Mouse (Mus musculus) heart, embryonic 15.5 days (tissue): ENCODE results near the gene Cend1. TPM values are rescaled to one million over a fixed set of nuclear protein-coding genes. Genes with fewer than 3 reads are reported as not detected.

Experiments
- ATAC-seq: fragments of 200-750 bp; cut with Nextera tagmentation; replicated peaks from 2 replicates; pipeline ENCODE4 v1.8.0; 2017; ENCODE audit warnings: low read depth, moderate TSS enrichment; ENCODE audit not compliant: insufficient number of reproducible peaks, insufficient read depth, low FRiP score
- H3K27ac ChIP-seq: fragments of 300-500 bp; sonication (generic); 2 replicates; pipeline ENCODE4 v1.5.1; 2015; ENCODE audit warnings: mild to moderate bottlenecking, inconsistent platforms
- H3K27me3 ChIP-seq: fragments of 300-500 bp; sonication (generic); 2 replicates; pipeline ENCODE4 v1.6.1; 2015; ENCODE audit warnings: inconsistent platforms
- H3K36me3 ChIP-seq: fragments of 300-500 bp; sonication (generic); 2 replicates; pipeline ENCODE4 v1.6.1; 2015; ENCODE audit warnings: mild to moderate bottlenecking, inconsistent platforms
- H3K4me1 ChIP-seq: fragments of 300-500 bp; sonication (generic); replicated peaks from 2 replicates; pipeline ENCODE4 v1.6.1; 2015; ENCODE audit warnings: inconsistent platforms
- H3K4me2 ChIP-seq: fragments of 300-500 bp; sonication (generic); 2 replicates; pipeline ENCODE4 v1.6.1; 2015; ENCODE audit warnings: inconsistent platforms, mild to moderate bottlenecking, moderate library complexity
- H3K4me3 ChIP-seq: fragments of 300-500 bp; sonication (generic); 2 replicates; pipeline ENCODE4 v1.5.1; 2015; ENCODE audit warnings: mild to moderate bottlenecking, inconsistent platforms
- H3K9ac ChIP-seq: fragments of 300-500 bp; sonication (generic); 2 replicates; pipeline ENCODE4 v1.6.1; 2015; ENCODE audit warnings: mild to moderate bottlenecking, inconsistent platforms
- H3K9me3 ChIP-seq: fragments of 300-500 bp; sonication (generic); replicated peaks from 2 replicates; pipeline ENCODE4 v1.6.1; 2016; ENCODE audit warnings: inconsistent platforms
- WGBS: fragments of 180-500 bp; shearing (Covaris S2); methylation state at CpG from one replicate; pipeline ENCODE4 v1.1.7; 2015; ENCODE audit warnings: mixed read lengths; 5-methylcytosine and 5-hydroxymethylcytosine counted together
- polyA plus RNA-seq: library from polyadenylated mRNA; unstranded; fragments of >200 nt; fragmentation: Nextera tagmentation; extraction: Ambion mirVana; gene quantifications from 2 replicates; pipeline ENCODE4 v1.2.1, GENCODE M21; 2015

Cend1 gene
- polyA plus RNA-seq: 4.5 and 5.2 TPM in 2 replicates

DNA sequence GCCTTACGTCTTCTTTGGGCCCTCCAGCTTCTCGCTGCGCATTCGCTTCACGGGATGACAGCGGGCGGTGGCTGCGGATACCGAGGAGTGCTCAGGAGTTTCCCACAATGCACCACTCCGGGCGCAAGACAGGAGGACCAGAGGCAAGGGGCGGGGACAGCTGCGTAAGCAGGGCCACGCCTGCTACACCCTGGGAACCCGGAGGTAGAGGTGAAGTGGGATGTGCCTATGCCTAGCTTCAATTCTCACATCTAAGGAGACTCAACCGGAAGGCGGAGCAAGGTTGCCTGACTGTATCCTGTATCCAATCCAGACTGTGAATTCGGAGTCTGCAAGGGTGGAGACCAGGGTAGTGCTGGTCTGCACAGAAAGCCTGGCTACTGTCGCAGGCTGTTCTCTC, at the start of gene Cend1:
Cend1 (minus strand) TSS at position 182 of the 400 bp plus-strand sequence.
- ATAC-seq: no peak; the same call in 1 of the 2 replicates
- 0 out of 2 replicates have a peak within 1 kb of the TSS, but pooled peaks have one; percentile 27 for H3K9ac ChIP-seq
- no peaks in the 10 kb centered on the region for H3K27me3 ChIP-seq
- peak within 1 kb of the TSS; percentile 29 for H3K4me3 ChIP-seq
- peak within 1 kb of the TSS; percentile 54 for H3K4me2 ChIP-seq
- peaks cover 8% of the 10 kb centered on the region for H3K36me3 ChIP-seq
- H3K27ac ChIP-seq: peak within 1 kb of the TSS; percentile 55
- H3K4me1 ChIP-seq: peaks cover 36% of the 10 kb centered on the region
- 3% methylated on average over 19 of the region's 19 CpGs for WGBS
- no peaks in the 10 kb centered on the region for H3K9me3 ChIP-seq

DNA sequence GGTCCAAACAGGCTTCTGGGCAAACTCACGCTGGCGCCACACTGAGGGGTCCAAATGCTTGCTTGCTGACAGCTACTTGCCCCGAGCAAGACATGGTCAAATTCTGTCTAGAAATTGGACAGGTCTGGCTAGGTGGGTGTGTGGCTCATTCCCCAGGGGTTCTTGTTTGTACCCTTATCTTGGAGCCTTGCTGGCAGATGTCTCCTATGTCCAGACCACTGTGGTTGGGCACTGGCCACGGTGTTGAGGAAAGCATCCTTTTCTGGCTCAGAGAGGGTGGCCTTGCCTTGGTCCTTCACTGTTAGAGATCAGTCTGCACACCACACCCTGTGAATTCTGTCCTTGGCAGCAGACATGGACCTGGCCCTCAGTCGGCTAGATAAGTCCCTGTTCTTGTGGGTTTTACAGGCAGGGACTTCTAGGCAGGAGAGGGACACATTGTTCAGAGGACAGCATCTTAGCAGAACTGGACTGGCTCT, 49.0 kb upstream of the Cend1 start:
- Histone ChIP-seq H3K4me2 (peak overlapping the region; percentile 98), H3K4me1 (peaks cover 74% of the 10 kb centered on the region), H3K27ac (peak overlapping the region; percentile 99), H3K36me3 (no peaks in the 10 kb centered on the region), H3K4me3 (no peak overlapping the region), H3K9me3 (no peaks in the 10 kb centered on the region), H3K9ac (peak overlapping the region; percentile 11; the same call in 1 of the 2 replicates), H3K27me3 (no peaks in the 10 kb centered on the region)
- no peak for ATAC-seq
- 48% methylated on average over 5 of the region's 5 CpGs for WGBS

DNA sequence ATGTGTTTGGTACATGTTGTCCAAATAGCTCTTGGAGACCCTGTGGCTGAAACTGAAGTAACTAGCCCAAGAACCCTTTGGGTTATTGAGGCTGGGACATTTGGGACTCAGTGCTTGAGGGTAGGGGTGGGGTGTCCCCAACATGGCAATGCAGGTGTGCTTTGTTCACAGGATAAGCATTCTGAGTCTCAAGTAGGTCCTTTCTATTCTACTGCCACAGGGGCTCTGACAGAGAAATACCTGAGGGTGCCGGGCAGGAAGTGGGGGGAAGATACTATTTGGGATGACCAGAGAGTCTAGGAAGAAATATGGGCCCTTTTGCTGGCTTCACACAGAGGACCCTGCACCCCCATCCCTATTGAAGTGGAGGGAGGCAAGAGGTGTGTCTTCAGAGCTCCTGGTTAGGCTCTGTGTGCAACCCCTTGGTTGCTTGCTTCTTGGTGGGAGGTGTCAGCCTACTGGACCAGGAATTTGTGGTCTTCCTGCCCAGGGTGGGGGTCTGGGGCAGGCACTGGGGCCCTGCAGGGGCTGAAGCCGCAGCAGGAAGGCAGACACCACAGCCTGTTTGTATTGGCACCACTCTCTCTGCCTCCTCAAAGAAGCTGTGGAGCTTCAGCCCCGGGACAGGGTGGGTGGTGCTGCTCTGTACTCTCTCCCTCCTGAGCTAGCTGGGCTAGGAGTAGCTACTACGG, 48.4 kb upstream of the Cend1 start:
- Histone ChIP-seq H3K4me3 (peak overlapping the region; percentile 95; the same call in 1 of the 2 replicates), H3K9ac (peak overlapping the region; percentile 11; the same call in 1 of the 2 replicates), H3K27ac (peak overlapping the region; percentile 99), H3K4me2 (peak overlapping the region; percentile 98), H3K9me3 (no peaks in the 10 kb centered on the region), H3K36me3 (peaks cover 2% of the 10 kb centered on the region), H3K4me1 (peaks cover 72% of the 10 kb centered on the region), H3K27me3 (no peaks in the 10 kb centered on the region)
- 32% methylated on average over 4 of the region's 4 CpGs for WGBS
- no peak for ATAC-seq

DNA sequence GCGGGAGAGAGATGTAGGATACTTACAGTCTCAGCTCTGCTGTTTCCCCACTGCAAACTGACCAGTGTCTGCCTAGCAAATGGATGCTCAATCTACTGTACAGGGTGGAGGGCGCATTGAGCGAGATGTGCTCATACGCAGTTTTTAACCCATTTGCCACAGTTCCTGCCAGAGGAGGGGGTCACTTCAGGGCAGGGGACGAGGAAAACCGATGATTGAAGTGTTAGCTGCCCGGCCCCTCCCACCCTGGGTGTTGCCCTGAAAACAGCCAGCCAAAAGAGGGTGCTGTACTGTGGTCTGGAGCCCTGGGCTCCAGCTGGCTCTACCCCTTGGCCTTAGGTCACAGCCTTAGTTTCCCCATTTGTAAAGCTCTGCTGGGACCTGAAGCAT, 47.7 kb upstream of the Cend1 start:
- H3K4me2 ChIP-seq: peak overlapping the region; percentile 98
- peak overlapping the region; percentile 95 for H3K4me3 ChIP-seq
- 9% methylated on average over 7 of the region's 7 CpGs for WGBS
- H3K36me3 ChIP-seq: peaks cover 10% of the 10 kb centered on the region
- H3K9ac ChIP-seq: peak overlapping the region; percentile 43
- no peaks in the 10 kb centered on the region for H3K9me3 ChIP-seq
- H3K4me1 ChIP-seq: peaks cover 66% of the 10 kb centered on the region
- H3K27me3 ChIP-seq: no peaks in the 10 kb centered on the region
- ATAC-seq: no peak
- peak overlapping the region; percentile 99 for H3K27ac ChIP-seq

DNA sequence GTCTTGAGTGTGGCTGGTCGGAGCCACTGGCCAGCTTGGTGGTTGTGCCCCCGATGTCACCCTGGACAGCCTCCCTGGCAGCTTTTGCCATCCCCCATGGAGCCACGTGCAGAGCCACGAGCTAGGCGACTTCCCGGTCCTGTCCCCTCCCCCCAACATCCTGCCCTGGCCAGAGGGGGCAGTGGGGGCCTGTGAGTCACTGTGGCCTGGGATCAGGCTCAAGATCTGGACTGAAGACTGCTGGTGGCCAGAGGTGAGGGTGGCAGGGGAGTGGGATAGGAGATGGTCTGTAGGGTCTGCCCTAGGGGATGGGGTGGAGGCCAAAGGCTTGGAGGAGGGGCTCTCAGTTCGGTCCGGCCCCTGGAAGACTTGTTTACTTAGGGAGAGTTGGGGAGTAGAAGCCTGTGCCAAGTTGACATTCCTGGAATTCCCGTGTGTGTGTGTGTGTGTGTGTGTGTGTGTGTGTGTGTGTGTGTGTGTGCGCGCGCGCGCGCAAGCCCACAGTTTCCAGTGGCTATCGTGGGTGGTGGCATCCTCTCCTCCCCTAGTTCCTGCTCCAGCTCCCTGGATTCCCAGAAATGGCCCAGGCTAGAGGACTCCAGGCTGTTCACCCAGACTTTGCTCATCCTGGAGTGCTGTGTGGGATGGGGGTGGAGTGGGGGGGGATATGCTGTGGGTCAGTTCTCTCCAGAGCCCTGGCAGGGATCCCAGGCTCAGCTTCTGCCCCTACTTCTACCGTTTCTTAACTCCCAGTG, 47.1 kb upstream of the Cend1 start:
- Histone ChIP-seq H3K9me3 (no peaks in the 10 kb centered on the region), H3K4me2 (peak overlapping the region; percentile 98), H3K4me3 (peak overlapping the region; percentile 95), H3K36me3 (peaks cover 12% of the 10 kb centered on the region), H3K27ac (peak overlapping the region; percentile 99), H3K27me3 (no peaks in the 10 kb centered on the region), H3K4me1 (peaks cover 60% of the 10 kb centered on the region), H3K9ac (peak overlapping the region; percentile 75)
- ATAC-seq: peak; percentile 65
- under 1% methylated on average over 11 of the region's 17 CpGs for WGBS

DNA sequence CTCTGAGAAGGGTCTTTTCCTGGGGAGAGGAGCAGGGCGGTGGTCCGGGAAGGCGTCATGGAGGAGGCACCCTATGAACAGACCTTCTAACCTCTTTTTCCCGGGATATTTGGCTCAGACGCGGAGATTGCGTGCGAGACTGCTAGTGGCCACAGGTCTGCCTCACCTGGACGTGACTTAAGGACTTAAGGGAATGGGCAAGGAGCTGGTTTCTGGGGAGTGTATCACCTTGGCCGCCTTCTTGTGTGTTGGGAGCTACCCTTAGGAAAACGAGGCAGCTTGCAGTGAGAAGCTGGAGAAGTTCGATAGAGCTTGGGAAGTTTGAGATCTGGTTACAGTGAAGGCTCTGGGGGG, 46.5 kb upstream of the Cend1 start:
- under 1% methylated on average over 12 of the region's 12 CpGs for WGBS
- Histone ChIP-seq H3K4me1 (peaks cover 54% of the 10 kb centered on the region), H3K4me3 (peak overlapping the region; percentile 95), H3K4me2 (peak overlapping the region; percentile 98), H3K36me3 (peaks cover 19% of the 10 kb centered on the region), H3K9ac (peak overlapping the region; percentile 75), H3K27me3 (no peaks in the 10 kb centered on the region), H3K9me3 (no peaks in the 10 kb centered on the region), H3K27ac (peak overlapping the region; percentile 99)
- ATAC-seq: no peak

DNA sequence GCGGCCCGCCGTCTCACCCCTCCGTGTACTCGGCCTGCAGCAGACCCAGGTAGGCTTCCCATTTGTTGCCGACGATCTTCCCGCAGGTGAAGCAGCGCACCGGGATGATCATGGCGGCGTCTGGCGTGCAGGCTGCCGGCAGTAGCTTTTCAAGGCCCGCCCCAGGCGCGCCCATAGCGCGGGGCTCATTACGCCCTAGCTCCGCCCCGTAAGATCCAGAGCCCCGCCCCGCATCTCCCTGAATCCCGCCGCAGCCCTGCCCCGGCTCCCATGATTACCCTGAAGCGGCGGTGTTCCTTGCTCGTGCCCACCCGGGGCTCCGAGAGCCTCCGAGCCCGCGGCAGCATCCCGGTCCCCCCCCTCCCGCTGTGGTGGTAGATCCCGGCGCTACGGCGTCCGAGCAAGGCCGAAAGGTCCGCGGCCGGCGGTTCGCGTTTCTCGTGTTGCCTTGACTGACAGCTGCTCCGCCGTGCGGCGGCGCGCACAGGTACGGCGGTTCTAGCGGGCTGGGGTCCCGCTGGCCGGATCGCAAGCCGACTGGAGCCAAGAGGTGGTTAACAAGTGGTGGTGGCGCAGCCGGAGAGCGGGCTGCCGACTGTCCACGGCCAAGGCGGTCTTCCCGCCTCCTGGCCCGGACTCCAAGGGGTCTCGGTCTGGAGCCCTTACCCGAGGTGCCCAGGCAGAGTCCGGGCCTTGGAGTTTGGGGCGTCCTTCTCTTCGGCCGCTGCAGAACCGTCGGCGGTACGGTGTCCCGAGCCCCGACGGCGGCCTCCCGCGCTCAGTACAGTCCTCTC, 45.9 kb upstream of the Cend1 start, which contains the start of the genes Polr2l and Tspan4:
Polr2l (minus strand) TSS at position 122 of the 794 bp plus-strand sequence.
Tspan4 (plus strand) TSS at position 230 of the 794 bp plus-strand sequence.
- H3K9me3 ChIP-seq: no peaks in the 10 kb centered on the region
- H3K4me3 ChIP-seq: peak within 1 kb of the TSS; percentile 95
- peak within 1 kb of the TSS; percentile 98 for H3K4me2 ChIP-seq
- under 1% methylated on average over 87 of the region's 87 CpGs for WGBS
- peak within 1 kb of the TSS; percentile 99 for H3K27ac ChIP-seq
- H3K4me1 ChIP-seq: peaks cover 51% of the 10 kb centered on the region
- peak within 1 kb of the TSS; percentile 75 for H3K9ac ChIP-seq
- peak; percentile 41 for ATAC-seq
- no peaks in the 10 kb centered on the region for H3K27me3 ChIP-seq
- peaks cover 24% of the 10 kb centered on the region for H3K36me3 ChIP-seq

DNA sequence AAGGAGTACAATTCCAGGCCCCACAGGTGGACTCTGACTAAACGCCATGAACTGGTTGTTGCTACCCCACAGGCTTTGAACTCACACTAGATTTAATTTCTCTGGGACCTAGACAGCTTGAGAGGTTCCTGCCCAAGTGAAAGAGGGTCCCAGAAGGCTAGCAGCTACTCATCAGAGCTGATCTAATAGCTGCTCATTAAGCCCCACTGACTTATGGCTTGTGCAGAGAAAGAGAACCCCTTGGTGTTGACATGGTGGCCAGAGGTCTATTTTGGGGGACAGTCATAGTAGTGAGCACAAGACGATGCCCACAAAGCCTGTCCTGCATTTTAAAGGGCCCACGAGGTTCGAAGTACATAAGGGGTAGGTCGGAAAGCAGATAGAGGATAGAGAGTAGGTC, 44.9 kb upstream of the Cend1 start:
- peak overlapping the region; percentile 75 for H3K9ac ChIP-seq
- no peaks in the 10 kb centered on the region for H3K27me3 ChIP-seq
- H3K4me2 ChIP-seq: peak overlapping the region; percentile 98
- 4% methylated on average over 5 of the region's 5 CpGs for WGBS
- no peak for ATAC-seq
- no peak overlapping the region for H3K27ac ChIP-seq
- H3K9me3 ChIP-seq: no peaks in the 10 kb centered on the region
- H3K4me3 ChIP-seq: peak overlapping the region; percentile 95
- peaks cover 60% of the 10 kb centered on the region for H3K4me1 ChIP-seq
- peaks cover 32% of the 10 kb centered on the region for H3K36me3 ChIP-seq

DNA sequence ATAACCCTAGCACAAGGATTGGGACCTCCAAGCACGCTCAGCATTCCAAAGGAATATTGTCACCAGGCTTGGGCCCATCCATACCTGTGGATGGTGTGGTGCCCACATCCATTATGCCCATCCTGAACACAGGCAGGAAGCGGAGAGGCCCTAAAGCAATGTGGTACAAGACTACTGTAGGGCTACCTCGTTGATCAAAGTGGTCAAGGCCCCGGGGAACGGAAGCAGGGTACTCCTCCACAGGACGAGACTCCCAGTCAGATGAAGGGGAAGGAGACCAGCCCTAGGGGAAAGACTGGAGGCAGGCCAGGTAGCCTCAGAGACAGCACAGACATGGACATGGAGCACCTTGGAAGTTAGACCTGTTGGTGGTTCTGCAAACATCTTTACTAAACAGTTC, 43.5 kb upstream of the Cend1 start:
- ATAC-seq: no peak
- no peaks in the 10 kb centered on the region for H3K9me3 ChIP-seq
- H3K4me3 ChIP-seq: no peak overlapping the region
- no peak overlapping the region for H3K4me2 ChIP-seq
- H3K27ac ChIP-seq: no peak overlapping the region
- H3K4me1 ChIP-seq: peaks cover 65% of the 10 kb centered on the region
- no peaks in the 10 kb centered on the region for H3K27me3 ChIP-seq
- H3K36me3 ChIP-seq: peaks cover 32% of the 10 kb centered on the region
- no peak overlapping the region for H3K9ac ChIP-seq
- 78% methylated on average over 6 of the region's 6 CpGs for WGBS

DNA sequence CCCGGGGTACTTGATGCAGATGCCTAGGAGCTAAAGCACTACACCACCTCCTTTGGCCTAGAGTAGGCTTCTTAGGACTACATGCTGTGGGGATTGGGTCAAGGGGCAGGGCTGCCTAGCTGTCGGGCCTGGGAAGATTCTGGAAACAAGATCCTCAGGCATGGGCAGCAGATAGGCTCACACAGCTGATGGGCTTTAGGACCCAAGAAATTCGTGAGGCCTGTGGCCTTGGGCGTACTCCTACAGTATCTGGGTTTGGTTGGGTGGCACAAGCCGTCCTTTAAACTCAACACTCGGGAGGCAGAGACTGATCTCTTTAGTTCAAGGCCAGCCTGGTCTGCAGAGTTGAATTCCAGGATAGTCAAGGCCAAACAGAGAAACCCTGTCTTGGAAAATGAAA, 42.9 kb upstream of the Cend1 start:
- Histone ChIP-seq H3K4me3 (no peak overlapping the region), H3K9me3 (no peaks in the 10 kb centered on the region), H3K36me3 (peaks cover 32% of the 10 kb centered on the region), H3K4me1 (peaks cover 60% of the 10 kb centered on the region), H3K27me3 (no peaks in the 10 kb centered on the region), H3K27ac (no peak overlapping the region), H3K4me2 (no peak overlapping the region), H3K9ac (no peak overlapping the region)
- no peak for ATAC-seq
- 78% methylated on average over 6 of the region's 6 CpGs for WGBS

DNA sequence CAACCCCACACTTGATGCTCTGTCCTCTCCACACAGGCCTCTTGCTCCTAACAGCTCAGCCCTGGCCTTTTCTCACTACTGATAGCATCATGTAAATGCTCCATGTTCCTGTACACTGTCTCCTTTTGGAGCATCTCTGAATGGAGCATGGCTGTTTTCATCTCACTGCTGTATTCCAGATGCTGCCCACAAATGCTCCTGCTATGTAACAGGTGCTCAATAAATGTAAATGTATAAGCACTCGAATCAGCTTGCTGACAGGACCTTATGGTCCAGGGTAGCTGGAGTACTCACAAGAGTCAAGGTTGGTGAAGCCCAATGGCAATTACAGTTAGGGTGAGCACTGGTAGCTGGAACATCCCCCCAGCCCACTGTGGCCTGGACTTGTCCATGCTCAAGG, 41.9 kb upstream of the Cend1 start:
- ATAC-seq: no peak
- Histone ChIP-seq H3K9me3 (no peaks in the 10 kb centered on the region), H3K9ac (no peak overlapping the region), H3K4me2 (no peak overlapping the region), H3K27me3 (no peaks in the 10 kb centered on the region), H3K4me1 (peaks cover 58% of the 10 kb centered on the region), H3K36me3 (peaks cover 32% of the 10 kb centered on the region), H3K4me3 (no peak overlapping the region), H3K27ac (no peak overlapping the region)
- WGBS: 88% methylated on average over 1 of the region's 1 CpGs
